Mouse (Mus musculus): ENCODE data around the gene Otor. TPM values are rescaled to one million over a fixed set of nuclear protein-coding genes. Genes with fewer than 3 reads are reported as not detected.

Otor gene
- total RNA-seq, 2 experiments from 2014 or later, result not detected

DNA sequence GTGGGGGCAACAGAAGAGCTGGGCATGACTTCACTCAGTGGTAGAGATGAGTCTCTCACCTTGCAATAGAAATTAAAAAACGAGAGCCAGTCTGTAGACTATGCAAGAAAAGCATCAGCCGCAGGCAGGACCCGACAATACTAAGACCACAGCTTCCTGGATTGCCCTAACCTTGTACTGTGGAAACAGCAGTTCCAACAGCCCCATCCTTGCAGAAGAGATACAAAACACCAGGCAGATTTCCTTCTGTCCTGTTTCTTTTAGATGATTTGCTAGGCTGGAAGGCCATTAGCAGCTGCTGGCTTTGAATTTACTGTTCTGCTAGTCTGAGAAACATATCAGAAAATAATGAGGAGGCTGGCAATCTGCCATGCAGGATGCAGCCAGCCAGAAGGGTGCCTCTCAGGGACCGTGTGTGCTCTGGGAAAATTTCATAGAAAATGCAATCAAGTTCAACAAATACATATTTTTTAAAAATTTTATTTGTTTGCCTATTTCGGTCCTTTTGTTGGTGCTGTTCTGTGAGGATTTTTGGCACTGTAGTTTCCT lies 52.9 kb downstream of the Otor start:
- DNase-seq, result peak; percentile 5 to 32

Other genes with a start within 250 kb of the Otor start
- gene Kif16b, start 176.9 kb upstream of the Otor start, total RNA-seq (2021), result 10 to 100 TPM; 25.8 to 27.1 TPM
- 10 to 100 TPM; 42.5 to 42.9 TPM for gene Snrpb2, start 15.4 kb upstream of the Otor start, total RNA-seq (2021)